ENCODE assay signal across 8 mouse cellular contexts in genomic region chr9:95072450-95072955, GRCm38 (mm10).
A peak's percentile ranks its signal among the peaks of the same experiment; 100 is the strongest.
DNase-seq lines count a peak whose midpoint lies in the region; ATAC-seq and TF ChIP-seq lines count a peak whose summit lies in the region.

No protein-coding gene starts in this region.

- no peak for TF ChIP-seq CTCF in heart, postnatal 0 days (IDR thresholded peaks at IDR 0.05; ENCODE audit: low read depth)
- no peak for TF ChIP-seq CTCF in liver, postnatal 0 days (IDR thresholded peaks at IDR 0.05; ENCODE audit: low read depth)

- no peak overlapping the region for H3K27ac ChIP-seq in embryonic facial prominence, embryonic 11.5 days (replicated peaks; ENCODE audit: low read depth, low read length)
- no peak overlapping the region for H3K27ac ChIP-seq in embryonic facial prominence, embryonic 10.5 days (replicated peaks)
- H3K27ac ChIP-seq in heart, postnatal 0 days (ENCODE audit: low read depth), result peak overlapping the region; percentile 53; the same call in 1 of the 2 replicates
- H3K27ac ChIP-seq in liver, postnatal 0 days (ENCODE audit: low read depth), result 0 out of 2 replicates have a peak overlapping the region, but pooled peaks have one; percentile 35

- H3K9ac ChIP-seq in embryonic facial prominence, embryonic 11.5 days (replicated peaks; ENCODE audit: low read length), result no peak overlapping the region
- H3K9ac ChIP-seq in heart, postnatal 0 days (replicated peaks; ENCODE audit: low read depth, low read length), result no peak overlapping the region
- no peak overlapping the region for H3K9ac ChIP-seq in liver, postnatal 0 days (replicated peaks)

- peak; percentile 19 for DNase-seq in embryonic facial prominence, embryonic 11.5 days (ENCODE audit: low spot score)
- DNase-seq in embryonic facial prominence, embryonic 10.5 days (ENCODE audit: low spot score), result no peak
- peak; percentile 71 for DNase-seq in CD4-positive, CD25-positive, alpha-beta regulatory T cell, adult 2 months (ENCODE audit: low read depth, low spot score)
- DNase-seq in heart, postnatal 0 days (ENCODE audit: low spot score), result peak; percentile 43
- DNase-seq in liver, postnatal 0 days, result no peak
- DNase-seq in thymus, postnatal 14 days, result peak; percentile 59
- no peak for DNase-seq in cerebellum, postnatal 10 days
- no peak for DNase-seq in testis, postnatal 10 days (ENCODE audit: low spot score)

- 70% methylated on average over 14 of the region's 14 CpGs for whole genome bisulfite sequencing in embryonic facial prominence, embryonic 11.5 days
- 77% methylated on average over 14 of the region's 14 CpGs for WGBS in embryonic facial prominence, embryonic 10.5 days
- 55% methylated on average over 14 of the region's 14 CpGs for WGBS in heart, postnatal 0 days
- 54% methylated on average over 14 of the region's 14 CpGs for WGBS in liver, postnatal 0 days (ENCODE audit: insufficient replicate concordance)

- H3K4me3 ChIP-seq in embryonic facial prominence, embryonic 11.5 days (ENCODE audit: low read depth, low read length), result no peak overlapping the region
- no peak overlapping the region for H3K4me3 ChIP-seq in embryonic facial prominence, embryonic 10.5 days
- H3K4me3 ChIP-seq in heart, postnatal 0 days (ENCODE audit: low read depth, low read length), result no peak overlapping the region
- H3K4me3 ChIP-seq in liver, postnatal 0 days (ENCODE audit: low read depth, low read length), result no peak overlapping the region

- H3K9me3 ChIP-seq in embryonic facial prominence, embryonic 11.5 days (replicated peaks; ENCODE audit: control insufficient read depth, low read length), result no peaks in the 10 kb centered on the region
- H3K9me3 ChIP-seq in embryonic facial prominence, embryonic 10.5 days, result no peaks in the 10 kb centered on the region
- peaks cover 3% of the 10 kb centered on the region; the same call in 1 of the 2 replicates for H3K9me3 ChIP-seq in heart, postnatal 0 days (replicated peaks; ENCODE audit: control insufficient read depth, low read length)
- peaks cover 3% of the 10 kb centered on the region; the same call in 1 of the 2 replicates for H3K9me3 ChIP-seq in liver, postnatal 0 days (ENCODE audit: low read length)

- H3K27me3 ChIP-seq in embryonic facial prominence, embryonic 11.5 days (ENCODE audit: control insufficient read depth, insufficient read depth, low read length), result no peaks in the 10 kb centered on the region
- H3K27me3 ChIP-seq in embryonic facial prominence, embryonic 10.5 days (replicated peaks; ENCODE audit: low read depth, poor library complexity, severe bottlenecking), result no peaks in the 10 kb centered on the region
- H3K27me3 ChIP-seq in heart, postnatal 0 days (ENCODE audit: control insufficient read depth, insufficient read depth, low read length), result no peaks in the 10 kb centered on the region
- H3K27me3 ChIP-seq in liver, postnatal 0 days (ENCODE audit: insufficient read depth, low read length), result no peaks in the 10 kb centered on the region

- H3K4me2 ChIP-seq in embryonic facial prominence, embryonic 11.5 days (ENCODE audit: low read depth, low read length), result no peak overlapping the region
- no peak overlapping the region for H3K4me2 ChIP-seq in heart, postnatal 0 days (ENCODE audit: low read depth, low read length)
- H3K4me2 ChIP-seq in liver, postnatal 0 days (ENCODE audit: low read depth, low read length), result no peak overlapping the region

- no peak for ATAC-seq in embryonic facial prominence, embryonic 11.5 days (replicated peaks; ENCODE audit: insufficient number of reproducible peaks, low FRiP score, low TSS enrichment, low read depth)
- ATAC-seq in heart, postnatal 0 days (ENCODE audit: insufficient read depth, low read depth), result peak; percentile 77
- ATAC-seq in liver, postnatal 0 days, result peak; percentile 62

- no peaks in the 10 kb centered on the region for H3K36me3 ChIP-seq in embryonic facial prominence, embryonic 11.5 days (replicated peaks; ENCODE audit: control insufficient read depth, insufficient read depth, low read depth, low read length)
- no peaks in the 10 kb centered on the region for H3K36me3 ChIP-seq in embryonic facial prominence, embryonic 10.5 days (replicated peaks)
- H3K36me3 ChIP-seq in heart, postnatal 0 days (replicated peaks; ENCODE audit: control insufficient read depth, insufficient read depth, low read length), result no peaks in the 10 kb centered on the region
- no peaks in the 10 kb centered on the region for H3K36me3 ChIP-seq in liver, postnatal 0 days (replicated peaks; ENCODE audit: insufficient read depth, low read length)

- no peaks in the 10 kb centered on the region; the same call in 1 of the 2 replicates for H3K4me1 ChIP-seq in embryonic facial prominence, embryonic 11.5 days (ENCODE audit: control insufficient read depth, insufficient read depth, low read length)
- peaks cover 37% of the 10 kb centered on the region for H3K4me1 ChIP-seq in embryonic facial prominence, embryonic 10.5 days
- H3K4me1 ChIP-seq in heart, postnatal 0 days (ENCODE audit: control insufficient read depth, insufficient read depth), result no peaks in the 10 kb centered on the region; the same call in 1 of the 2 replicates
- no peaks in the 10 kb centered on the region for H3K4me1 ChIP-seq in liver, postnatal 0 days (ENCODE audit: insufficient read depth)

- TF ChIP-seq EP300 in heart, postnatal 0 days (IDR thresholded peaks at IDR 0.05; ENCODE audit: low read depth), result no peak
- TF ChIP-seq EP300 in liver, postnatal 0 days (IDR thresholded peaks at IDR 0.05; ENCODE audit: low read depth), result peak; percentile 30; the same call in 1 of the 2 replicates

Comparison
In these comparisons a context has a peak if more than half of its experiments do, and no peak if none do; other contexts are left out.
1. DNase-seq: peak in embryonic facial prominence, embryonic 11.5 days (single experiment), CD4-positive, CD25-positive, alpha-beta regulatory T cell, adult 2 months (single experiment), heart, postnatal 0 days (single experiment) and thymus, postnatal 14 days (single experiment); none in embryonic facial prominence, embryonic 10.5 days (single experiment), liver, postnatal 0 days (single experiment), cerebellum, postnatal 10 days (0 of 2) and testis, postnatal 10 days (single experiment).
2. H3K27ac ChIP-seq: peak in heart, postnatal 0 days (single experiment) and liver, postnatal 0 days (single experiment); none in embryonic facial prominence, embryonic 11.5 days (single experiment) and embryonic facial prominence, embryonic 10.5 days (single experiment).